Mouse (Mus musculus): ENCODE data around the gene Maml2.

DNA sequence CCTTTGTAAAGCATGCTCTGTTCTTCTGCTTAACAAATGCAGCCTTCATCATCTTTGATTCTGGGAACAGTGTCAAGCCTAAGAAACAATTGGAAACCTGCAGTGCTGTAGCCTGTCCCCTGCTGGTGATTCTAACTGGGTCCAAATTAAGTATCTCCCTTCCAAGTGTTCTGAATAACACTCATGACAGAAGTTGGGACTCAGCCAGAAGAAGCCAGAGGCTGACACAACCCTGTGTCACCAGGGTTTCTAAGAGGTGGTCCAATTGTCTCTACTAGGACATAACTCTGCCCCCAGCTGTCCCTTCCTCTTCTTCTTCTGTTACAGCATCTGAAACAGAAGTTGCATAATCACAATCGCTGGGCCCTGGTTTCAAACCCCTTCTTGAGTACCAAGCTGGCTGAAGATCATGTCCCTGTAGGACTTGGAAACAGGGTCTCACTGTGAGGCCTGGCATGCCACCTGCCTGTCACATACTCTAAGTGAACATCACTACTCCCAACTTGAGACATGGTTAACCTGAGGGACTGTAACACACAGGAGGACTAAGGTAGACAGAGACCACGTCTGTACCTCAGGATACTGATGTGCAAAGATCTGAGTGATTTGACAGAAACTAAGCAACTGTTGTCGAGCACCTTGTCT, 373.5 kb downstream of the Maml2 start:
- no peak for TF ChIP-seq GATA1 (IDR thresholded peaks at IDR 0.05; ENCODE audit: low read length)
- no peak for TF ChIP-seq TAL1 (IDR thresholded peaks at IDR 0.05; ENCODE audit: low read length)
